Mouse (Mus musculus): ENCODE measurements around the gene Cpa1.

The Cpa1 gene

GRCm38 (mm10) chr6:30638674-30639268 lies at the start of gene Cpa1:
Gene Cpa1 (plus strand): TSS chr6:30639218.
- DNase-seq, result no peak

GRCm38 (mm10) chr6:30589819-30590218 lies 49.2 kb upstream of the Cpa1 start:
- no peak for DNase-seq

- no peak for DNase-seq
Observed at GRCm38 (mm10) chr6:30591851-30592404, 47.1 kb upstream of the Cpa1 start.

GRCm38 (mm10) chr6:30592417-30592974 lies 46.5 kb upstream of the Cpa1 start:
- DNase-seq, result no peak

GRCm38 (mm10) chr6:30594364-30594763 lies 44.7 kb upstream of the Cpa1 start:
- DNase-seq, result no peak

GRCm38 (mm10) chr6:30596230-30596898 lies 42.7 kb upstream of the Cpa1 start:
- no peak for DNase-seq

- peak; percentile 8 to 10 for DNase-seq
Observed at GRCm38 (mm10) chr6:30600033-30600432, 39.0 kb upstream of the Cpa1 start.

GRCm38 (mm10) chr6:30600995-30601394 lies 38.0 kb upstream of the Cpa1 start:
- no peak for DNase-seq

- no peak for DNase-seq
Observed at GRCm38 (mm10) chr6:30604342-30604867, 34.6 kb upstream of the Cpa1 start.

- DNase-seq, result no peak
Observed at GRCm38 (mm10) chr6:30605111-30605510, 33.9 kb upstream of the Cpa1 start.

GRCm38 (mm10) chr6:30605672-30606071 lies 33.3 kb upstream of the Cpa1 start:
- no peak for DNase-seq

- no peak for DNase-seq
Observed at GRCm38 (mm10) chr6:30610710-30611109, 28.3 kb upstream of the Cpa1 start, which contains the start of gene Cpa5. Gene Cpa5 (plus strand): TSS chr6:30611010.

GRCm38 (mm10) chr6:30611212-30611611 lies 27.8 kb upstream of the Cpa1 start:
- DNase-seq, result no peak

GRCm38 (mm10) chr6:30614251-30614650 lies 24.8 kb upstream of the Cpa1 start:
- no peak for DNase-seq

GRCm38 (mm10) chr6:30615741-30616140 lies 23.3 kb upstream of the Cpa1 start:
- DNase-seq, result no peak

- DNase-seq, result no peak
Observed at GRCm38 (mm10) chr6:30616491-30616941, 22.5 kb upstream of the Cpa1 start.

- DNase-seq, result no peak
Observed at GRCm38 (mm10) chr6:30617020-30617958, 21.7 kb upstream of the Cpa1 start.

- no peak for DNase-seq
Observed at GRCm38 (mm10) chr6:30617959-30618590, 20.9 kb upstream of the Cpa1 start.

GRCm38 (mm10) chr6:30618735-30619134 lies 20.3 kb upstream of the Cpa1 start:
- no peak for DNase-seq

GRCm38 (mm10) chr6:30619606-30620005 lies 19.4 kb upstream of the Cpa1 start:
- no peak for DNase-seq

- no peak for DNase-seq
Observed at GRCm38 (mm10) chr6:30620591-30620990, 18.4 kb upstream of the Cpa1 start.

- DNase-seq, result no peak
Observed at GRCm38 (mm10) chr6:30620994-30621393, 18.0 kb upstream of the Cpa1 start.

All from kidney, adult 8-10 months (tissue).